Mouse (Mus musculus) urinary bladder, postnatal 25 days (tissue): ENCODE results near the gene Arrb1.

Experiments used
- DNase-seq: peaks from one replicate; pipeline ENCODE4 v3.0.0; 2022; ENCODE audit warnings: low spot score

The Arrb1 gene

GRCm38 (mm10) chr7:99537183-99537756, 2.0 kb downstream of the Arrb1 start:
- DNase-seq: no peak

GRCm38 (mm10) chr7:99538421-99538820, 3.2 kb downstream of the Arrb1 start:
- no peak for DNase-seq

- no peak for DNase-seq
Observed at GRCm38 (mm10) chr7:99539201-99539891, 4.1 kb downstream of the Arrb1 start.

- no peak for DNase-seq
Observed at GRCm38 (mm10) chr7:99540016-99540415, 4.8 kb downstream of the Arrb1 start.

- DNase-seq: no peak
Observed at GRCm38 (mm10) chr7:99541204-99541603, 5.9 kb downstream of the Arrb1 start.

GRCm38 (mm10) chr7:99544272-99544671, 9.0 kb downstream of the Arrb1 start:
- no peak for DNase-seq

GRCm38 (mm10) chr7:99545885-99546745, 10.8 kb downstream of the Arrb1 start:
- peak; percentile 43 for DNase-seq

- no peak for DNase-seq
Observed at GRCm38 (mm10) chr7:99547584-99548487, 12.6 kb downstream of the Arrb1 start.

- DNase-seq: no peak
Observed at GRCm38 (mm10) chr7:99549668-99550067, 14.4 kb downstream of the Arrb1 start.

- no peak for DNase-seq
Observed at GRCm38 (mm10) chr7:99551623-99552022, 16.4 kb downstream of the Arrb1 start.

- DNase-seq: no peak
Observed at GRCm38 (mm10) chr7:99553222-99553884, 18.1 kb downstream of the Arrb1 start.

- no peak for DNase-seq
Observed at GRCm38 (mm10) chr7:99553885-99554269, 18.6 kb downstream of the Arrb1 start.

GRCm38 (mm10) chr7:99555862-99556261, 20.6 kb downstream of the Arrb1 start:
- peak; percentile 54 for DNase-seq

GRCm38 (mm10) chr7:99559091-99559490, 23.8 kb downstream of the Arrb1 start:
- no peak for DNase-seq

- DNase-seq: no peak
Observed at GRCm38 (mm10) chr7:99562478-99562877, 27.2 kb downstream of the Arrb1 start.

GRCm38 (mm10) chr7:99563224-99563623, 28.0 kb downstream of the Arrb1 start:
- DNase-seq: no peak

- no peak for DNase-seq
Observed at GRCm38 (mm10) chr7:99565325-99565881, 30.1 kb downstream of the Arrb1 start.

GRCm38 (mm10) chr7:99570680-99571079, 35.4 kb downstream of the Arrb1 start:
- no peak for DNase-seq

- DNase-seq: no peak
Observed at GRCm38 (mm10) chr7:99572931-99573330, 37.7 kb downstream of the Arrb1 start.

- no peak for DNase-seq
Observed at GRCm38 (mm10) chr7:99573351-99573750, 38.1 kb downstream of the Arrb1 start.

- DNase-seq: no peak
Observed at GRCm38 (mm10) chr7:99578246-99578645, 43.0 kb downstream of the Arrb1 start.
